Mouse (Mus musculus) layer of hippocampus, adult 2 months (tissue): ENCODE data around the gene Zfc3h1. TPM values are rescaled to one million over a fixed set of nuclear protein-coding genes. Genes with fewer than 3 reads are reported as not detected.

ENCODE experiments used
- DNase-seq, 2 experiments: peaks; one replicate each; pipeline ENCODE4 v3.0.0; 2022; ENCODE audit warnings: low spot score in 2 of 2
- H3K27ac ChIP-seq: fragments of 200-600 bp; 2 replicates; pipeline ENCODE4 v1.8.1; 2022
- H3K4me3 ChIP-seq: fragments of 200-600 bp; 2 replicates; pipeline ENCODE4 v1.8.1; 2022; ENCODE audit warnings: mild to moderate bottlenecking
- CTCF ChIP-seq: fragments of 200-600 bp; conservative IDR thresholded peaks from 2 replicates; pipeline ENCODE4 v1.8.1; 2022; ENCODE audit warnings: antibody characterized with exemption, mild to moderate bottlenecking, moderate library complexity
- total RNA-seq, 2 experiments: library from RNA; stranded (reverse); gene quantifications; 2 replicates each; pipeline ENCODE4 v1.2.3; 2021

The Zfc3h1 gene
- total RNA-seq, 2 experiments from 2014 or later, result 51.9 to 54.9 TPM

DNA sequence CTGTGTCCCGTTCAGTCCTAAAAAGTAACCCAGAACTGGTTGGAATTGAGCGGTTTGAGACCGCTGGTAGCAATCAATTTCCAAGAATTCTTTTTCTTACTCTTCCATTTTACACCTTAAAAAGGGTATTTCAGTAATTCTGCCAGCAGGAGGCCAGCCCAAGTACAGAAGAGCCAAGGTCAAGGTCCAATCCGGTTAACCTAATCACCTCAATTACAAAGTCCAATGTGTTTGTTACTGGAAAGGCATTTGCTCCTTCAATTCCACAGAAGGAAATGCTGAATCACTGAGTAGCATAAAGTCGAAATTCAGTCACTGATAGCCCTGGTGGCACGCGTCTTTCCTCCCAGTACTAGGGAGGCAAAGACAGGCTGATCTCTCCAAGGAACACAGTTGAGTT, 25.7 kb upstream of the Zfc3h1 start:
- Histone ChIP-seq H3K27ac (no peak overlapping the region), H3K4me3 (no peak overlapping the region)
- DNase-seq, result no peak
- no peak for TF ChIP-seq CTCF

DNA sequence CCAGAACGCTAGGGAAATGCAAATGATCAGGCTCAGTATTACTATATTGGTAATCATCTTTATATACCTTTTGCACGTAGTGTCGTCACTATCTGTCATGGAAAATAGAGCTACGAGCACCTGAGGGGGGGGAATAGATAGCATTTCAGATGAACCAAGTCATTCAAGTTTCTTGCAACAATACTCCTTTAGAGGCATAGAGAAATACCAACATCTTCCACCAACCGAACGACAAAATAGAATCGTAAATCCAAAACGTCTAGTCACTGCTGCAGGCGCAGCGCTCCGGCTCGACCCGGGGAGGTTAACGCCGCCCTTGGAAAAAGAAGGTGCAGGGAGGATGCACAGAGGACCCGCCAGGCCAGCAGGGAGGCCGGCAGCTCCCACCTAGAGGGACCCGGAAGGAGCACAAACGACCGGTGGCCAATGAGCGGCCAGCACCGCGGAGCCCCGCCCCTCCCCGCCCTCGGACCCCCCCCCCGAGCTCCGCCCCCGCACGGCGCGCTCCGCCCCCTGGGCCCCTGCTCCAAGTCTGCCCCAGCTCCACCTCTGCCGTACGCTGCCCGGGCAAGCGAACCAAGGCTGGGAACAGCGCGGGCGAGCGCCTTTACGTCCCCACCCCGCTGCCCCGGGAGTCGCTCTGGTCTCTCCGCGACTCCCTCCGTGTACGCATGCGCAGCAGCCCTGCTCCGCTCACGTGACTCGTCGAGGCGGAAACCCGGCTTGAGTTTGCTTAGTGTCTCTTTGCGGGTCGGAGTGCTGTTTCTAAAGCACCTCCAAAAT, 22.7 kb upstream of the Zfc3h1 start, which contains the start of gene Tmem19:
Tmem19 (minus strand) TSS at position 662 of the 783 bp plus-strand sequence.
- DNase-seq, result peak; percentile 95 to 96
- H3K27ac ChIP-seq, result peak within 1 kb of the TSS; percentile 96
- peak within 1 kb of the TSS; percentile 91 for H3K4me3 ChIP-seq
- TF ChIP-seq CTCF, result peak; percentile 60

DNA sequence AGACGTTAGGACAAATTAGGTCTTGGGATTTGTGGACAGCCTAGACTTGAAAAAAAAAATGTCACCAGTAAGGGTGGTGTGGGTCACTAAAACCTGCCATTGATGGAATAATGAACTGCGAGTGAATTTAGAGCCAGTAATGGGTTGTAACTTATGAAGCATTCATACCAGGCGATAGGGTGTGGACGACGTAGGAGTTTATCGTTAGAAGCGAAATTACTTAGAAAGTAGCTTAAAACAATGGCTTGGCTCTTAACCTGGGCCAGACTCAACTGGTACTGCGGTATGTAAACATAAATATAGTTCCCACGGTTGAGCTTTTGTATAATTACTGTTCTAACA, 22.2 kb upstream of the Zfc3h1 start:
- TF ChIP-seq CTCF, result no peak
- peak overlapping the region; percentile 96 for H3K27ac ChIP-seq
- DNase-seq, result no peak

DNA sequence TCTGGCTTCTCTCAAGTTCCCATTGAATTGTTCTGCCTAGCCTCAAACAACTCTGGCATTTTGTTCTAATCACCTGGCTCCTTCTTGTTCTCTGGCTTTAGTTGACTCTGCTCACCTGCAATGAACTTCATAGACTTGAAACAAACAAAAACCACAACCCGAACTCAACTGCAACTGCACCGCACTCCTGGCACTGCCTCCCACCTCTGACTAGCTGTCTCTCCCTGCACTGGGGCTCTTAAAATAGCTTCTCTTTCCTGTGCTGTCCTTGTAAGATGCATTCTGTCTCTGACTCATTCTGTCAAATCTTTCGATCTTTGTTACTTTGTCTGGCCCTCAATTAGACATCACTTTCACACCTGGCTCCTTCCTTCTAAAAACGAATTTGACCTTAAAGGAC, 21.6 kb upstream of the Zfc3h1 start:
- Histone ChIP-seq H3K4me3 (no peak overlapping the region), H3K27ac (peak overlapping the region; percentile 96)
- no peak for DNase-seq
- no peak for TF ChIP-seq CTCF

More for the DNA sequence above, 22.2 kb upstream of the Zfc3h1 start:
- peak overlapping the region; percentile 91 for H3K4me3 ChIP-seq

DNA sequence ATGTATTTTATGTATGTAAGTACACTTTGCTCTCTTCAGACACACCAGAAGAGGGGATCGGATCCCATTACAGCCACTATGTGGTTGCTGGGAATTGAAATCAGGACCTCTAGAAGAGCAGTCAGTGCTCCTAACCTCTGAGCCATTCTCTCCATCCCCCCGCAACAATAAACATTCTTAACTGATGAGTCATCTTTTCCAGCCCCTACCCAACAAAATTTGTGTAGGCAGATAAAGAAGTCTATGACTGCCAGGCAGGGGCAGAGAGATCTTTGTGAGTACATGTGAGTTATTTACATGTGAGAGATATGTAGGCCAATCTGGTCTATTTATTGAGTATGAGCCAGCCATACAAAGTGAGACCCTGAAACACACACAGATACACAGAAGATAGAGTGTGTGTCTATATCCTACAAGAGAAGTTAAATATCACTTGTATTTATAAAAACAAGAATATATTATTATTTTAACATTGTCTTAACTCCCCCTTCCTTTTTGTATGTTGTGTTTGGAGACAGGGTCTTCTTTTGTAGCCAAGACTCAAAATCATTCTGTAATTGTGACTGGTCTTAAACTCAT, 3.2 kb upstream of the Zfc3h1 start:
- TF ChIP-seq CTCF, result no peak
- no peak overlapping the region for H3K4me3 ChIP-seq
- H3K27ac ChIP-seq, result no peak overlapping the region
- DNase-seq, result no peak

DNA sequence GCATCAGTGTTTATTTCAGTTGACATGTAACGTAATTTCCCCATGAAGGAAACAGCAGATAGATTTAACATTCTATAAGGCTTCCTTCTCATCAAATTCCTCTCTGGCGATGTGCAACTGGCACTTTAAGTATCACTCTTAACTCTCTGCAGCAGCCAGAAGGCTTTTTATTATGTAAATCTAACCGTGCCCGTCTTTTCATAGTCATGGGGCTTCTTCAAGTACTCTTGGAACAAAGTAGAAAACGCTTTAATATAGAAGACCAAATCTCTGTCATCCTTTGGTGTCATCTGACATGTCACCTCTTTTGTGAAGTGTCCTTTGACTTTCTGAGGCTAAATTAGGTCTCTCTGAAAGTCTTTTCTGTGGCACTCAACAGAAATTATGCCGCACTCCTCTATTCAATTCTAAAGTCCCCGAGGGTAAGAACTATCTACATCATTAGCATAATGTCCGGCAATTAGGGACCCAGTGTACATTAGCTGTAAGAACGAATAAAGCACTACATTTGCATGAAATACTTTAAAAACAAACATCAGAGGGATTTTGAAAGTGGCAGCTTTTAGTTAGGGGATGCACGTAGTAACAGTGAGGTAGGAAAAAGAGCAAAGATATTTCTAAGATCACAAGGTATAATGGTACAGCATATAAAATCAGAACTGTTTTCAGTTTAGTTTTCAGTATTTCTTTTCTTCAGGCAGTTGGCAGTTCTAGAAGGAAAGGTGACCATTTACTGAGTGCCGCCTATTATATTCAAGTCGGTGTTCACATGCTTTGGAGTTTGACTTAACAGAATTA, 1.7 kb upstream of the Zfc3h1 start:
- no peak for DNase-seq
- peak overlapping the region; percentile 85 for H3K4me3 ChIP-seq
- TF ChIP-seq CTCF, result no peak
- H3K27ac ChIP-seq, result peak overlapping the region; percentile 97; the same call in 1 of the 2 replicates

DNA sequence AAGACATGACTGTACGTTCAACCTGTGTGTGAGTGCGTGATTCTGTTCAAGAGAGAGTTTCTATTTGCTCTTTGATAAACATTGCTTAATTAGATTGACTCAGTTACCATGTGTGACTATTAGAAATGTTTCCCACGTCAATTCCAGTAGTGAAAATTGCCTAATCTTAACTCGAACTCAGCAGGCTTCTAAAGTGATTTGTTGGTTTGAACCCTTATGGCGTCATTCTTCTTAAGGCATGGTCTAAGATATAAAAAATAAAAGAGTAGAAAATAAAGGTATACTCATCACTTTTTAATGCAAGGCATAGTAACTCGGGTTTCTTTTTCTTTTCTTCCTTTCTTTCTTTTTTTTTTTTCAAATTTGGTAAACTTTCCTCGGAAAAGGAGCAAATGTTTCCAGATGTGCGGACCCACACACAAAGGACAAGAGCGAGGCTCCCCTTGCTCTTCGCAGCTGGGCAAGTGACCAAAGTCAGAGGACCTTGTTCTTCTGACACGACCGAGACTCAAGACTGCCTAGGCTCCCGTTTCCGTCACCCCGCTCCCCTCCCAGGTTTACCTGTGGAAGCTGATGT, 1.0 kb upstream of the Zfc3h1 start:
- DNase-seq, result no peak
- H3K27ac ChIP-seq, result peak overlapping the region; percentile 97

DNA sequence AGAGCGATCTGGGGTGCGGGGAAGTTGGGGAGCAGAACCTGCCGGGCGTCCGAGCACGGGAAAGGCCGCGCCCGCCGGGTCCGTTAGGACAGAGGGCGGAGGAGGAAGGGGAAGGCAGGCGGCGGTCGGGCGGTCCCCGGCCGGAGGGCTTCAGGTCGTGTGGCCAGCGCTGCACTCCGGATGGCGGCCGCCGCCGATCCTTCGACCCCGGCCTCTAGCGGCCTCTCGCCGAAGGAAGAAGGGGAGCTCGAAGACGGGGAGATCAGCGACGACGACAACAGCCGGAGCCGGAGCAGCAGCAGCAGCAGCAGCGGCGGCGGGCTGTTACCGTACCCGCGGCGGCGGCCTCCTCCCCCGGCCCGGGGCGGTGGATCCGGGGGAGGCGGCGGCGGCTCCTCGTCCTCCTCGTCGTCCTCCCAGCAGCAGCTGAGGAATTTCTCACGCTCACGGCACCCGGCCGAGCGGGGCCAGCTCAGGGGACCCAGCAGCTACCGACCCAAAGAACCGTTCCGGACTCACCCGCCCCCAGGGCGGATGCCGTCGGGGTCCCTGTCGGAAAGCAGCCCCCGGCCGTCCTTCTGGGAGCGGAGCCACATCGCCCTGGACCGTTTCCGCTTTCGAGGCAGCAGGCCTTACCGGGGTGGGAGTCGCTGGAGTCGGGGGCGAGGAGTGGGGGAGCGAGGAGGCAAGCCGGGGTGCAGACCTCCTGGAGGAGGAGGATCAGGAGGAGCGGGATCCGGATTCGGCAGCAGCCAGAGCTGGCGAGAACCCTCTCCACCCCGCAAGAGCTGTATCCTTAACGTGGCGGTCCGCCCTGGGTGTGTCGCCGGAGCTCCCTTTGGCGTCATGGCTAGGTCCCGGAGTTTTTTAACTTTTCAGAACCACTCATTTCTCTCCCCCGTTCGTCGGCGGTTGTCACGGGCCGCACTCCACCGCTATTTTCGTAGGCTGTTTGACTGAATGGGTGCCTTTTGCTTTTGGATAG, 551 bp downstream of the Zfc3h1 start:
- TF ChIP-seq CTCF, result 0 out of 2 replicates have a peak, but pooled peaks have one; percentile 1
- peak overlapping the region; percentile 97 for H3K27ac ChIP-seq
- peak; percentile 27 to 38 for DNase-seq
- H3K4me3 ChIP-seq, result peak overlapping the region; percentile 85

More for the DNA sequence above, 1.0 kb upstream of the Zfc3h1 start:
- H3K4me3 ChIP-seq, result peak overlapping the region; percentile 85
- no peak for TF ChIP-seq CTCF

DNA sequence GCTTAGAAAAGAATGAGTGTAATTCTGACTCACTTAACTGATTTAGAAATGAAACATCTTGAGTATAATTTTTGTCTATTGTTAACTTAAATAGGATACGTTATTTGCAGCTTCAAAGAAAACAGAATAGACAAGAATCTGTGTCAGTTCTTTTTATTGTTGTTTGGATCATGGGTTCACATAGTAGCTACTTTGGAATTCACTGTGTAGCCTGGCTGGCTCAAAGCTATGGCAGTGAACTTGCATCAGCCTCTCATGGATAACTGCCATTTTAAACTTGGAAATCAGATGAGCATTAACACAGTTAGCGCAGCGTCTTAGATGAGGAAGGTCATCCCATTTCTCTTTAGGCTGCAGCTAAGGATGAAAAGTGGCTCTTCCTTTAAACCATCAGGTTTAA, 3.1 kb downstream of the Zfc3h1 start:
- peak overlapping the region; percentile 30; the same call in 1 of the 2 replicates for H3K4me3 ChIP-seq
- no peak for DNase-seq
- no peak for TF ChIP-seq CTCF
- H3K27ac ChIP-seq, result no peak overlapping the region

DNA sequence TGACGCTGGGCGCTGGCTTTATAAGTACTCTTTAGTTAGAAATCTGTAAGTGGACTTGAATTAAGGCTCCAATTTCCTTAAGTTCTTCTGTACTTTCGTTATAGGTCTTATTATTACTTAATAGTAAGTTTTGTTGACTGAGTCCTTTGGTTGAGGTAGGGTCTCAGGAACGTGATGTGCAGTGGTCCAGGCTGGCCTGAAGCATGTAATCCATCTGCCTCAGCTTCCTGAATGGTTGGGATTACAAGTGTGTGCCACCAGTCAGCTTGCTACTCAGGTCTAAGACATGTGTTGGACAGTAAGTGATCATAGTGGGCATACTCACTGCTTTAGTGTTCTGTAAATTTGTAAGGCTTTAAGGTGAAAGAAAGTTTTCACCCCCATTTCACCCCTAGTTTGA, 6.3 kb downstream of the Zfc3h1 start:
- TF ChIP-seq CTCF, result no peak
- DNase-seq, result no peak
- Histone ChIP-seq H3K27ac (no peak overlapping the region), H3K4me3 (no peak overlapping the region)

DNA sequence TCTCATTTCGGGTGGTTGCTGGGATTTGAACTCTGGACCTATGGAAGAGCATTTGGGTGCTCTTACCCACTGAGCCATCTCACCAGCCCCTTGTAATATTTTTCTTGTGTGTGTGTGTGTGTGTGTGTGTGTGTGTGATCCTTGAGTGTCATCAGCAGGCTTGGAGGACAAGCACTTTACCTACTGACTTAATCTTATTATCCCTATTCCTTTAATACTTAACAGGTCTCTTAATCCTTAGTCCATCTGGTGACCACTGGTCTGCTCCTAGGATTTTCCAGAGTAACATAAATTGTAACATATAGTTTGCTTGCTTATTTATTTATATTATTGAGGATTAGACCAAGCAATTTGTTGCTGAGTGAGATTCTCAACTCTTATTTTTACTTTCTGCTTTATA, 7.1 kb downstream of the Zfc3h1 start:
- H3K4me3 ChIP-seq, result no peak overlapping the region
- H3K27ac ChIP-seq, result no peak overlapping the region
- no peak for TF ChIP-seq CTCF
- no peak for DNase-seq

DNA sequence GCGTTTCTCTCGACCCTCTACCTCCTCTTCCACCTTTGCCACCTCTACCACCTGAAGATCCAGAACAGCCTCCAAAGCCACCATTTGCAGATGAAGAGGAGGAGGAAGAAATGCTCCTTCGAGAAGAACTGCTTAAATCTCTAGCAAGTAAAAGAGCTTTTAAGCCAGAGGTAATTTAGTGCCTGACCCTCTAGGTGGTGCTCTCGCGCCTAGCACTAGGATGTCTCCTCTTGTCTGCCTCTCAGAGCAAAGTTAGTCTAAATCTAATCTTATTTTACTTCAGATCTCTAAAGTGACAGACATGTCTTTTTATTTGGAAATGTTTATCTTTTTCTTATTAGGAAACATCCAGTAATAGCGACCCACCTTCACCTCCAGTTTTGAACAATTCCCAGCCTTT, 21.6 kb downstream of the Zfc3h1 start:
- DNase-seq, result peak; percentile 27 to 71
- no peak overlapping the region for H3K27ac ChIP-seq
- H3K4me3 ChIP-seq, result no peak overlapping the region
- peak; percentile 89 for TF ChIP-seq CTCF
